Mouse (Mus musculus): ENCODE results near the gene Smco3. TPM values are rescaled to one million over a fixed set of nuclear protein-coding genes. Genes with fewer than 3 reads are reported as not detected.

The Smco3 gene
- polyA plus RNA-seq, 1 experiment from 2014 or later: 0.20 TPM

- no peak overlapping the region for H3K27ac ChIP-seq (replicated peaks)
Measured at GRCm38 (mm10) chr6:136792884-136793758, 42.1 kb downstream of the Smco3 start.

GRCm38 (mm10) chr6:136789391-136789971, 45.8 kb downstream of the Smco3 start:
- H3K4me3 ChIP-seq: no peak overlapping the region
- 43% methylated on average over 5 of the region's 5 CpGs for WGBS
- peaks cover 12% of the 10 kb centered on the region for H3K4me1 ChIP-seq
- no peaks in the 10 kb centered on the region for H3K36me3 ChIP-seq
- no peaks in the 10 kb centered on the region for H3K9me3 ChIP-seq
- H3K4me2 ChIP-seq: no peak overlapping the region
- 0 out of 2 replicates have a peak overlapping the region, but pooled peaks have one; percentile 16 for H3K27ac ChIP-seq (replicated peaks)
- peak; percentile 33; the same call in 1 of the 2 replicates for ATAC-seq (ENCODE audit: extremely low read depth, insufficient number of reproducible peaks, low FRiP score, low TSS enrichment)
- H3K9ac ChIP-seq: no peak overlapping the region
- no peaks in the 10 kb centered on the region; the same call in 1 of the 2 replicates for H3K27me3 ChIP-seq (replicated peaks)

More at GRCm38 (mm10) chr6:136792884-136793758, 42.1 kb downstream of the Smco3 start:
- WGBS: 24% methylated on average over 16 of the region's 16 CpGs
- ATAC-seq (ENCODE audit: extremely low read depth, insufficient number of reproducible peaks, low FRiP score, low TSS enrichment): no peak
- Histone ChIP-seq H3K9ac (peak overlapping the region; percentile 79), H3K36me3 (no peaks in the 10 kb centered on the region), H3K4me1 (peaks cover 12% of the 10 kb centered on the region), H3K4me3 (peak overlapping the region; percentile 57), H3K27me3 (replicated peaks) (no peaks in the 10 kb centered on the region; the same call in 1 of the 2 replicates), H3K4me2 (peak overlapping the region; percentile 90), H3K9me3 (no peaks in the 10 kb centered on the region)

GRCm38 (mm10) chr6:136782761-136783160, 52.5 kb downstream of the Smco3 start:
- Histone ChIP-seq H3K4me2 (no peak overlapping the region), H3K27ac (replicated peaks) (no peak overlapping the region), H3K9me3 (no peaks in the 10 kb centered on the region), H3K9ac (no peak overlapping the region), H3K27me3 (replicated peaks) (no peaks in the 10 kb centered on the region), H3K36me3 (no peaks in the 10 kb centered on the region), H3K4me1 (no peaks in the 10 kb centered on the region), H3K4me3 (no peak overlapping the region)
- WGBS: 83% methylated on average over 9 of the region's 9 CpGs
- ATAC-seq (ENCODE audit: extremely low read depth, insufficient number of reproducible peaks, low FRiP score, low TSS enrichment): no peak

GRCm38 (mm10) chr6:136782146-136782545, 53.1 kb downstream of the Smco3 start:
- Histone ChIP-seq H3K4me2 (no peak overlapping the region), H3K4me3 (no peak overlapping the region), H3K36me3 (no peaks in the 10 kb centered on the region), H3K27me3 (replicated peaks) (no peaks in the 10 kb centered on the region), H3K4me1 (no peaks in the 10 kb centered on the region), H3K9ac (no peak overlapping the region), H3K27ac (replicated peaks) (no peak overlapping the region), H3K9me3 (no peaks in the 10 kb centered on the region)
- ATAC-seq (ENCODE audit: extremely low read depth, insufficient number of reproducible peaks, low FRiP score, low TSS enrichment): no peak
- WGBS: 84% methylated on average over 12 of the region's 12 CpGs

- ATAC-seq (ENCODE audit: extremely low read depth, insufficient number of reproducible peaks, low FRiP score, low TSS enrichment): no peak
- H3K4me1 ChIP-seq: no peaks in the 10 kb centered on the region
- H3K4me3 ChIP-seq: no peak within 1 kb of the TSS
- no peaks in the 10 kb centered on the region for H3K27me3 ChIP-seq (replicated peaks)
- no peak within 1 kb of the TSS for H3K9ac ChIP-seq
- H3K27ac ChIP-seq (replicated peaks): no peak within 1 kb of the TSS
- no peaks in the 10 kb centered on the region for H3K9me3 ChIP-seq
- H3K4me2 ChIP-seq: no peak within 1 kb of the TSS
- WGBS: 72% methylated on average over 20 of the region's 20 CpGs
- no peaks in the 10 kb centered on the region for H3K36me3 ChIP-seq
Measured at GRCm38 (mm10) chr6:136781377-136781986, 53.8 kb downstream of the Smco3 start, which contains the start of gene Gucy2c. Gene Gucy2c, minus strand, starts transcription at chr6:136781765.

Small RNA genes lying within 50 kb of the gene (microRNA-seq; reads per million reads assigned to microRNA genes)
- gene Gm44364: not detected

Other genes starting within 250 kb of the Smco3 start
- gene Plbd1, start 173.5 kb downstream of the Smco3 start, polyA plus RNA-seq (2015; fragmentation: Nextera tagmentation; extraction: Ambion mirVana): 6.3 TPM in 2 replicates
- gene Gucy2c, start 53.7 kb downstream of the Smco3 start, polyA plus RNA-seq (2015; fragmentation: Nextera tagmentation; extraction: Ambion mirVana): 0.04 TPM in 2 replicates
- gene Hist4h4, start 31.0 kb downstream of the Smco3 start, polyA plus RNA-seq (2015; fragmentation: Nextera tagmentation; extraction: Ambion mirVana): 0.11 and 0.34 TPM in 2 replicates
- 75.2 and 81.2 TPM in 2 replicates for gene H2afj, start 27.2 kb downstream of the Smco3 start, polyA plus RNA-seq (2015; fragmentation: Nextera tagmentation; extraction: Ambion mirVana)
- 1.2 and 1.9 TPM in 2 replicates for gene BC049715, start 7.8 kb downstream of the Smco3 start, polyA plus RNA-seq (2015; fragmentation: Nextera tagmentation; extraction: Ambion mirVana)
- gene Wbp11, start 7.2 kb downstream of the Smco3 start, polyA plus RNA-seq (2015; fragmentation: Nextera tagmentation; extraction: Ambion mirVana): 70.6 and 71.1 TPM in 2 replicates
- 13.3 and 15.6 TPM in 2 replicates for gene Art4, start 22.3 kb upstream of the Smco3 start, polyA plus RNA-seq (2015; fragmentation: Nextera tagmentation; extraction: Ambion mirVana)
- gene Mgp, start 40.4 kb upstream of the Smco3 start, polyA plus RNA-seq (2015; fragmentation: Nextera tagmentation; extraction: Ambion mirVana): 290 and 310 TPM in 2 replicates
- gene Erp27, start 86.7 kb upstream of the Smco3 start, polyA plus RNA-seq (2015; fragmentation: Nextera tagmentation; extraction: Ambion mirVana): 0.80 and 0.96 TPM in 2 replicates
- 0.36 TPM in 1 of 2 replicates, not detected in the other for gene Pde6h, start 88.4 kb upstream of the Smco3 start, polyA plus RNA-seq (2015; fragmentation: Nextera tagmentation; extraction: Ambion mirVana)
- gene Arhgdib, start 106.4 kb upstream of the Smco3 start, polyA plus RNA-seq (2015; fragmentation: Nextera tagmentation; extraction: Ambion mirVana): 85.1 and 86.5 TPM in 2 replicates